Mouse (Mus musculus): ENCODE data around the gene Klc3. TPM values are rescaled to one million over a fixed set of nuclear protein-coding genes. Genes with fewer than 3 reads are reported as not detected.

The Klc3 gene
- polyA plus RNA-seq, 1 experiment from 2014 or later = 14.8 TPM

DNA sequence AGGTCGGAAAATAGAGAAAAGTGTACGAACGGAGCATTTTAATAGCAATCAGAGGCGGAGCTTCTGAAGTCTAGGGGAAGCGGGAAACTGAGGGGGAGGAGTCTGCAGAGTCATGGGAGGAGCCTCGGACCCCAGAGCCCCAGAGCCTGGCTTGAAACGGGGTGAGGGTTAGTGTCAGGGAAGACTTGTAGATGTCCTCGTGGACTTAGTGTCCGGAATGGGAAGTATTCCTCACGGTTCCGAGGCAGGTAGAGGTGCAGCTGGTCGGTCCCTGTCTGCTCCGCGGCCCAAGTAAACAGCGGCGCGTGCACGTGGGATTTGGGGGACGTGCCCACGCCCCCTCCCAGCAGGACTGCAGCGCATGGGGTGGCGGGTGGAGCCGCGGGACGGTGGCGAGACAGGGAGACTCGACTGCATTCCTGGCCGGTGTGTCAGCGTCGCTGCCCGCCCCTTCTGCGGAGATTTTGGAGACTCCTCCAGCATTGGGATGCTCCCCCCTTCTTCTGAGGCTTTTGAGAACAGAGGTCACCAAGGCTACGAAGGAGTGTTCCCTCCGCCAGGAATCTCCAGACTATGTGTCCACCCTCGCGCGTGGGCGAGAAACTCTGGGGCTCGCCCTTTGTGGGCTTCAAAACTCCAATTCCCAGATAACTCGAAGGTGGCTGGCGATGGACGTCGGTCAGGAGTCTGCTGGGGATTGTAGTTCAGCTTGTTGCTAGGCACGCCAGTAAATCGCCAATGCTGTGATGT is 43.8 kb downstream of the Klc3 start:
- Histone ChIP-seq H3K9me3 (no peaks in the 10 kb centered on the region), H3K4me2 (peak overlapping the region; percentile 98), H3K4me1 (peaks cover 43% of the 10 kb centered on the region), H3K4me3 (peak overlapping the region; percentile 66), H3K36me3 (peaks cover 26% of the 10 kb centered on the region), H3K27ac (peak overlapping the region; percentile 71), H3K9ac (peak overlapping the region; percentile 76), H3K27me3 (peaks cover 11% of the 10 kb centered on the region)
- ATAC-seq (ENCODE audit: insufficient number of reproducible peaks, insufficient read depth, low FRiP score, low TSS enrichment, low read depth) = peak; percentile 66; the same call in 1 of the 2 replicates
- WGBS = 1% methylated on average over 45 of the region's 45 CpGs

- WGBS = 1% methylated on average over 30 of the region's 31 CpGs
- H3K4me3 ChIP-seq = peak within 1 kb of the TSS; percentile 66
- H3K4me2 ChIP-seq = peak within 1 kb of the TSS; percentile 98
- peaks cover 43% of the 10 kb centered on the region for H3K4me1 ChIP-seq
- no peaks in the 10 kb centered on the region for H3K9me3 ChIP-seq
- H3K36me3 ChIP-seq = peaks cover 32% of the 10 kb centered on the region
- peak within 1 kb of the TSS; percentile 76 for H3K9ac ChIP-seq
- peak within 1 kb of the TSS; percentile 71 for H3K27ac ChIP-seq
- peaks cover 11% of the 10 kb centered on the region for H3K27me3 ChIP-seq
- peak; percentile 73 for ATAC-seq (ENCODE audit: insufficient number of reproducible peaks, insufficient read depth, low FRiP score, low TSS enrichment, low read depth)
Observed at GRCm38 (mm10) chr7:19359299-19359891, 44.5 kb downstream of the Klc3 start, which contains the start of the genes Cd3eap and Ppp1r13l. Gene Cd3eap, minus strand, starts transcription at chr7:19359483. Gene Ppp1r13l, plus strand, starts transcription at chr7:19359749.

- H3K27ac ChIP-seq = no peak overlapping the region
- WGBS = 17% methylated on average over 13 of the region's 13 CpGs
Observed at GRCm38 (mm10) chr7:19358634-19359033, 45.3 kb downstream of the Klc3 start.

GRCm38 (mm10) chr7:19357381-19358375 is 46.2 kb downstream of the Klc3 start:
- no peak for ATAC-seq (ENCODE audit: insufficient number of reproducible peaks, insufficient read depth, low FRiP score, low TSS enrichment, low read depth)
- WGBS = 92% methylated on average over 25 of the region's 25 CpGs
- peaks cover 10% of the 10 kb centered on the region for H3K27me3 ChIP-seq
- H3K4me2 ChIP-seq = peak overlapping the region; percentile 98
- peaks cover 48% of the 10 kb centered on the region for H3K36me3 ChIP-seq
- H3K9ac ChIP-seq = peak overlapping the region; percentile 76
- no peak overlapping the region for H3K27ac ChIP-seq
- H3K4me1 ChIP-seq = peaks cover 34% of the 10 kb centered on the region
- H3K4me3 ChIP-seq = peak overlapping the region; percentile 66
- H3K9me3 ChIP-seq = no peaks in the 10 kb centered on the region

More at GRCm38 (mm10) chr7:19358634-19359033, 45.3 kb downstream of the Klc3 start:
- Histone ChIP-seq H3K4me3 (peak overlapping the region; percentile 66), H3K36me3 (peaks cover 39% of the 10 kb centered on the region), H3K4me1 (peaks cover 40% of the 10 kb centered on the region), H3K9me3 (no peaks in the 10 kb centered on the region), H3K27me3 (peaks cover 11% of the 10 kb centered on the region), H3K9ac (peak overlapping the region; percentile 76), H3K4me2 (peak overlapping the region; percentile 98)
- ATAC-seq (ENCODE audit: insufficient number of reproducible peaks, insufficient read depth, low FRiP score, low TSS enrichment, low read depth) = no peak

- peaks cover 61% of the 10 kb centered on the region for H3K36me3 ChIP-seq
- H3K4me3 ChIP-seq = no peak overlapping the region
- WGBS = 66% methylated on average over 10 of the region's 10 CpGs
- ATAC-seq (ENCODE audit: insufficient number of reproducible peaks, insufficient read depth, low FRiP score, low TSS enrichment, low read depth) = no peak
- no peak overlapping the region for H3K9ac ChIP-seq
- no peak overlapping the region for H3K27ac ChIP-seq
- peaks cover 23% of the 10 kb centered on the region for H3K4me1 ChIP-seq
- H3K4me2 ChIP-seq = no peak overlapping the region
- no peaks in the 10 kb centered on the region for H3K27me3 ChIP-seq
- H3K9me3 ChIP-seq = no peaks in the 10 kb centered on the region
Observed at GRCm38 (mm10) chr7:19356311-19356710, 47.6 kb downstream of the Klc3 start.

GRCm38 (mm10) chr7:19354991-19355390 is 48.9 kb downstream of the Klc3 start:
- Histone ChIP-seq H3K9ac (no peak overlapping the region), H3K4me1 (peaks cover 13% of the 10 kb centered on the region), H3K9me3 (no peaks in the 10 kb centered on the region), H3K27me3 (no peaks in the 10 kb centered on the region), H3K36me3 (peaks cover 72% of the 10 kb centered on the region), H3K27ac (no peak overlapping the region), H3K4me2 (no peak overlapping the region), H3K4me3 (no peak overlapping the region)
- 88% methylated on average over 5 of the region's 5 CpGs for WGBS
- ATAC-seq (ENCODE audit: insufficient number of reproducible peaks, insufficient read depth, low FRiP score, low TSS enrichment, low read depth) = no peak

DNA sequence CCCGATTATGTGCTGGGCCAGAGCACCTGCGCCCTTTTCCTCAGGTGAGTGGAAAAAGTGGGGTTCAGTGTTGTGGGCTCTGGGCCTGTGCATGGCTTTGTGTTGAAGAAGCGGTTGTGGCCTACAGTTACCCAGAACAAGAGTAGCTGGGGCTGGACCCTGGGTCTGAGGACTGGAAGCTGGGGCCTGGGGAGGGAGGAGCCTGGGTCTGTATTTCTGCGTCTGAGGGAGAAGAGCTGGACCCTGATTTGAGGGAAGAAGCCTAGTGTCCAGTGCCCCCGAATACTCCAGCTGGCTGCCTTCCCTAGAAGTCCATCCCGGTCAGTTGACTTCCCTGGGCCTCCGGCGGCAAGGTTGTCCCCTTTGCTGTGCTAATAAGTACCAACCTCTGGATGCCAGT is 53.7 kb downstream of the Klc3 start:
- H3K36me3 ChIP-seq = peaks cover 71% of the 10 kb centered on the region

GRCm38 (mm10) chr7:19349188-19349915 is 54.6 kb downstream of the Klc3 start:
- H3K36me3 ChIP-seq = peaks cover 62% of the 10 kb centered on the region
- no peak overlapping the region for H3K9ac ChIP-seq
- no peak for ATAC-seq (ENCODE audit: insufficient number of reproducible peaks, insufficient read depth, low FRiP score, low TSS enrichment, low read depth)

More for the DNA sequence above, 53.7 kb downstream of the Klc3 start:
- no peak for ATAC-seq (ENCODE audit: insufficient number of reproducible peaks, insufficient read depth, low FRiP score, low TSS enrichment, low read depth)
- WGBS = 95% methylated on average over 8 of the region's 8 CpGs
- H3K4me1 ChIP-seq = peaks cover 12% of the 10 kb centered on the region
- H3K4me3 ChIP-seq = no peak overlapping the region
- no peaks in the 10 kb centered on the region for H3K9me3 ChIP-seq
- no peaks in the 10 kb centered on the region for H3K27me3 ChIP-seq
- no peak overlapping the region for H3K27ac ChIP-seq
- H3K4me2 ChIP-seq = no peak overlapping the region
- H3K9ac ChIP-seq = no peak overlapping the region

GRCm38 (mm10) chr7:19344938-19345471 is 58.9 kb downstream of the Klc3 start:
- ATAC-seq (ENCODE audit: insufficient number of reproducible peaks, insufficient read depth, low FRiP score, low TSS enrichment, low read depth) = peak; percentile 90
- H3K4me2 ChIP-seq = peak overlapping the region; percentile 84

More at GRCm38 (mm10) chr7:19349188-19349915, 54.6 kb downstream of the Klc3 start:
- H3K4me1 ChIP-seq = peaks cover 15% of the 10 kb centered on the region
- no peak overlapping the region for H3K4me2 ChIP-seq
- no peaks in the 10 kb centered on the region for H3K27me3 ChIP-seq
- H3K9me3 ChIP-seq = no peaks in the 10 kb centered on the region
- H3K27ac ChIP-seq = no peak overlapping the region
- WGBS = 84% methylated on average over 13 of the region's 13 CpGs
- H3K4me3 ChIP-seq = no peak overlapping the region

More at GRCm38 (mm10) chr7:19344938-19345471, 58.9 kb downstream of the Klc3 start:
- peaks cover 39% of the 10 kb centered on the region for H3K4me1 ChIP-seq
- H3K36me3 ChIP-seq = peaks cover 23% of the 10 kb centered on the region
- peak overlapping the region; percentile 76 for H3K9ac ChIP-seq
- H3K27me3 ChIP-seq = peaks cover 19% of the 10 kb centered on the region
- peak overlapping the region; percentile 94 for H3K27ac ChIP-seq
- peak overlapping the region; percentile 61 for H3K4me3 ChIP-seq
- WGBS = 0% methylated on average over 31 of the region's 31 CpGs
- no peaks in the 10 kb centered on the region for H3K9me3 ChIP-seq

Measured in embryonic facial prominence, embryonic 13.5 days (tissue).